Mouse (Mus musculus): ENCODE data around the gene Hoxd4. TPM values are rescaled to one million over a fixed set of nuclear protein-coding genes. Genes with fewer than 3 reads are reported as not detected.

The Hoxd4 gene
- polyA plus RNA-seq, 1 experiment from 2014 or later, result not detected

DNA sequence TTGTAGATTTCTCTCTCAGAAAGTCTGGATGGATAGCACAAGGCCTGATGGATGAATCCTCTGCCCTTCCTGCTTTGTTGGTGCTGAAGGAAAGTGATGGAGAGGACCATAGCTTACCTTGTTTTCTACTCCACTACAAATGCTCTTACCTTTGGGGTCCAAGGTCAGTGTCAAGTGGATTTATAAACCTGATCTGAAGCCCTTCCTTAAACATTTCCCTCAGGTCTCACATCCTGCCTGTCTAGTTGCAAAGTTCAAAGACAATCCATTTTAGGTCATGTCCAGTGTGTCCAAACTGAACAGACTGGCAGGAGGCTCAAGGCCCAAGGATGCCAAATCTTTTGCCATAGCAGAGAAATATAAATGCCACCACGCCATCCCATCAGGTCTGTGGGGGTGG, 40.1 kb downstream of the Hoxd4 start:
- Histone ChIP-seq H3K36me3 (replicated peaks) (no peaks in the 10 kb centered on the region), H3K4me1 (peaks cover 23% of the 10 kb centered on the region), H3K4me3 (no peak overlapping the region), H3K27ac (replicated peaks) (no peak overlapping the region), H3K9me3 (no peaks in the 10 kb centered on the region), H3K27me3 (replicated peaks; ENCODE audit: low read depth, poor library complexity, severe bottlenecking) (peaks cover 100% of the 10 kb centered on the region)
- DNase-seq (ENCODE audit: low spot score), result no peak
- WGBS, result 64% methylated on average over 1 of the region's 1 CpGs

DNA sequence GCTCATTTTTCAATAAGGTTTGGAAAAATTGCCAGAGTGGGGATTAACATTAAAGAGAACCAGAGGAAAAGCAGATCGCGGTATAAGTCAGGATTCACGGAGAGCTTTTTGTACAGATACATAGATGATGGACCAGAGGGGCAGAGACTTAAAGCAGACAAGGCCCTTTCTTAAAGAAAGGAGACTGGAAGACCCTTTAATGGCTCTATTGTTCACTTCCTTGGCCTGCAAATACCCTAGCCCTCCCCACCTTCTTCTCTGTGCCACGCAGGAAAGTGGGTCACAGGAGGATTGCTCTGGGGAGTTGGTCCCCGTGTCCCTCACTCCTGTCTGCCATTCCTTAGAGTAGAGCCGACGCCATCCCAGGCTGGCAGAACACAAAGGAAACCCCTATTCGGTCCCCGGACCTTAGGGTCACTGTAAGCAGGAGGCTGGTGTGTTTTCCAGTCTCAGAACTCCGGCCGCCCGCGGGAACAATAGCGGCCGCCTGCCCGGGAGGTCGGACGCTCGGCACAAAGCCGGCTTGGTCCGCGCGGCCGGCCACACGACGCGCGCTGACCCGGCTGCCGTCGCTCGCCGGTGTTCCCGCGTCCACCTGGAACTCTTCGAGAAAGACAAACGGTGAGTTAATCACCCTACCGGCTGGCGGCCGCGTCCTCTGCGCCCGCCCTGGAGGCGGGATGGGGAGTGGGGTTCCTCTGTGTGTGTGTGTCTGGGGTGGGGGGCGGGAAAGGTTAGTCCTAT, 40.9 kb downstream of the Hoxd4 start:
- Histone ChIP-seq H3K4me3 (peak overlapping the region; percentile 44), H3K4me1 (peaks cover 21% of the 10 kb centered on the region), H3K27me3 (replicated peaks; ENCODE audit: low read depth, poor library complexity, severe bottlenecking) (peaks cover 100% of the 10 kb centered on the region), H3K27ac (replicated peaks) (peak overlapping the region; percentile 55), H3K9me3 (no peaks in the 10 kb centered on the region), H3K36me3 (replicated peaks) (no peaks in the 10 kb centered on the region)
- WGBS, result 1% methylated on average over 45 of the region's 45 CpGs
- DNase-seq (ENCODE audit: low spot score), result peak; percentile 60

DNA sequence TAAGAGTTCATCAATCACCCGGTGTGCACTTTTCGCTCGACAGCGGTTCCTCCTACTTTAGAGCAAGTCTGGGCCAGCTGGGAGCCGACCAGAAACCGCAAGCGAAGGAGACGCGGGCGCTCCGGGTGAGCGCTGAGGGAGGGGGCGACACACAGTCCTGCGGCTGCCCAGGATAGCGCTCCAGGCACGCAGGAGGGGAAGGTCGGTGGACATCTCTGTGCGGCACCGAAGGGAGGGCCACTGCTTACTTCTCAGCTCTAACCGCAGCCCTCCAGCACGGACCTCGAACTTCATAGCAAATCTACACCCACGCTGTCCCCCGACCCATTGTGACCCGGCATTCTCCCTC, 41.4 kb downstream of the Hoxd4 start:
- Histone ChIP-seq H3K4me3 (peak overlapping the region; percentile 44), H3K4me1 (peaks cover 21% of the 10 kb centered on the region), H3K27me3 (replicated peaks; ENCODE audit: low read depth, poor library complexity, severe bottlenecking) (peaks cover 100% of the 10 kb centered on the region), H3K27ac (replicated peaks) (peak overlapping the region; percentile 55; the same call in 1 of the 2 replicates), H3K9me3 (no peaks in the 10 kb centered on the region), H3K36me3 (replicated peaks) (no peaks in the 10 kb centered on the region)
- under 1% methylated on average over 25 of the region's 25 CpGs for WGBS
- peak; percentile 59 for DNase-seq (ENCODE audit: low spot score)

DNA sequence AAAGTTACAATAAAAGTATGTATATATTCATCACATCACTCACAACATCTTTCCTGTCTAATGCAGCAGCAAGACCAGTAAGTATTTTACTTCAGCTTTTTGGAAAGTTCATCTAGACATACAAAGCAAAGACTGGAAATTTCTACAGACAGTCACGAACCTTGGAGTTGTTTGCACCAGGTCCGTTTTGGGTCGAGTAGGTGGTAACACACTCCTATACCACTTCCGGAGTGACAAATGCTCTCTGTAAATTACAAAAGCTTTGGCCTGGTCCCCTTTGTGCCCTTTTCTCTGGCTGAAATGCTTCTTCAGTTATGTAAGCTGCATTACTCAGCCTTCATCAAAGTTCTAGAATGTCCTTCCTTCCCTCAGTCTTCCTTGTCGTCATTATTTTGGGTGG, 42.0 kb downstream of the Hoxd4 start:
- Histone ChIP-seq H3K4me3 (no peak overlapping the region), H3K36me3 (replicated peaks) (no peaks in the 10 kb centered on the region), H3K9me3 (no peaks in the 10 kb centered on the region), H3K4me1 (peaks cover 21% of the 10 kb centered on the region), H3K27ac (replicated peaks) (no peak overlapping the region), H3K27me3 (replicated peaks; ENCODE audit: low read depth, poor library complexity, severe bottlenecking) (peaks cover 100% of the 10 kb centered on the region)
- WGBS, result 15% methylated on average over 5 of the region's 5 CpGs
- DNase-seq (ENCODE audit: low spot score), result no peak

DNA sequence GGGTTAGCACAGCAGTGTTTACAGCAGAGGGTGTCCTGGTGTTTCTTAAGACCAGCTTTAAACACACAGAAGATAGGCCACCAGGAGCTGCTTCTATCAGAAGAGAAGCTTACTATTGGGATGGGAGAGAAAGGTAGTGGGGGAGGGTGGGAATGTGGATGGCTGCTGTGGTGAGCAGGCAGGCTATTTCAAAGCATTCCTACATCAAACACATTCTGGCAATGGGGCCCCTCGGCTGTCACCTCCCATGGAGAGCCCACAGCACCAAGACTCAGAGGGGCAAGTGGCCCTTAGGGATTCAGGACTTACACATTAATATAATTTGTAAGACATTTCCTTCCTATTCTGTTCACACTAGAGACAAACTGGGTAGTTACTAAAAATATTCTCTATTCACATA, 48.4 kb downstream of the Hoxd4 start:
- H3K27ac ChIP-seq (replicated peaks), result no peak overlapping the region
- peak; percentile 14 for DNase-seq (ENCODE audit: low spot score)
- peaks cover 22% of the 10 kb centered on the region for H3K4me1 ChIP-seq
- H3K27me3 ChIP-seq (replicated peaks; ENCODE audit: low read depth, poor library complexity, severe bottlenecking), result peaks cover 99% of the 10 kb centered on the region
- no peak overlapping the region for H3K4me3 ChIP-seq
- WGBS, result 3% methylated on average over 1 of the region's 1 CpGs
- no peaks in the 10 kb centered on the region for H3K9me3 ChIP-seq
- no peaks in the 10 kb centered on the region for H3K36me3 ChIP-seq (replicated peaks)

DNA sequence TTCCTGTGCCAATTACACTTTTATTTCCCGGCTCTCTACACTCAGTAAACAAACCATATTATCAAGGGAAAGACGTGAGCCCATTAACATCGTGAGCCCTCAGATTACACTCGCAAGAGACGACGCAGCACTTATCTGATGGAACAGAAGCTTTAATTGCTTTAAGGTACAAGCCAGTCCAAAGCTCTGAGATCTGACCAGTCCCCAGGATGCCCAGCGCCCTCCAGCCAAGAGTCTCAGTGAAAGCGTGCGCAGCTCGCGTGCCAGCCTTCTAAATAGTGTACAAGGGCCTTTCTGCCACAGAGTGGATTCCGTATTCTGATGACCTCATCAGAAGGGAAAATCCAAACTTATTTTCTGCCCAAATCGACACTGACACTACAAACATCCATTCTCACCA, 50.2 kb downstream of the Hoxd4 start:
- Histone ChIP-seq H3K27me3 (replicated peaks; ENCODE audit: low read depth, poor library complexity, severe bottlenecking) (peaks cover 99% of the 10 kb centered on the region), H3K4me1 (peaks cover 22% of the 10 kb centered on the region), H3K27ac (replicated peaks) (no peak overlapping the region), H3K36me3 (replicated peaks) (no peaks in the 10 kb centered on the region), H3K4me3 (peak overlapping the region; percentile 63; the same call in 1 of the 2 replicates), H3K9me3 (no peaks in the 10 kb centered on the region)
- 4% methylated on average over 13 of the region's 13 CpGs for WGBS
- DNase-seq (ENCODE audit: low spot score), result peak; percentile 23

DNA sequence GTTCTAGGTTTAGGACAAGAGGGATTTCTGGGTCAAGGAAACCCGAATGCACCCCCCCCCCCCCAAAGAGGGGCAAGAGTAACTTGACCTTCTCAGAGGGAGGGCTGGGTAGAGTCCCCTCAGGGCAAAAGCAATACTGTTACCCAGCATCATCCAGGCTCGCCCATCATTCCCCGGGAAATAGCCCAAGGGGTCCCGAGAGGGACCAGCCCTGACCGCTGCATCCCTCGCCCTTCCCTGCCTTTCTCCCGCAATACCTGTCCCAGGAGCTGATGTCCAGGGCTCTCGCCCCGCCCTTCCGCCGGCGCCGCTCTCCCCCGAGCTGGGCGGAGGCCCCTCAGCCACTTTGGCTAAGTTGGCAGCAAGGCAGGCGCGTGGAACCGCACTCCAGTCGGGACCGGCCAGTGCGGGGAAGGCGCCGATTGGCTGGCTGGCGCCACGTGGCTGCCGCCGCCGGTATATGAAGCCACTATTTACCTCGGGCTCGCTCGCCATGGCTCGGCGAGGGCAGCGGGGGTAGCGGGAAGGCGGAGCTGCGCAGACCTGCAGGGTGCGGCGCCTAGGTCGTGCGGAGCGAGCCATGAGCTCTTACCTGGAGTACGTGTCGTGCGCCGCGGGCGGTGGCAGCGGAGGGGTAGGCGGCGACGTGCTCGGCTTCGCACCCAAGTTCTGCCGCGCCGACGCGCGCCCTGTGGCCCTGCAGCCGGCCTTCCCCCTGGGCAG, 51.0 kb downstream of the Hoxd4 start, which contains the start of gene Hoxd1:
Hoxd1 (plus strand) TSS at position 459 of the 723 bp plus-strand sequence.
- Histone ChIP-seq H3K9me3 (no peaks in the 10 kb centered on the region), H3K27me3 (replicated peaks; ENCODE audit: low read depth, poor library complexity, severe bottlenecking) (peaks cover 99% of the 10 kb centered on the region)
- under 1% methylated on average over 61 of the region's 61 CpGs for WGBS

DNA sequence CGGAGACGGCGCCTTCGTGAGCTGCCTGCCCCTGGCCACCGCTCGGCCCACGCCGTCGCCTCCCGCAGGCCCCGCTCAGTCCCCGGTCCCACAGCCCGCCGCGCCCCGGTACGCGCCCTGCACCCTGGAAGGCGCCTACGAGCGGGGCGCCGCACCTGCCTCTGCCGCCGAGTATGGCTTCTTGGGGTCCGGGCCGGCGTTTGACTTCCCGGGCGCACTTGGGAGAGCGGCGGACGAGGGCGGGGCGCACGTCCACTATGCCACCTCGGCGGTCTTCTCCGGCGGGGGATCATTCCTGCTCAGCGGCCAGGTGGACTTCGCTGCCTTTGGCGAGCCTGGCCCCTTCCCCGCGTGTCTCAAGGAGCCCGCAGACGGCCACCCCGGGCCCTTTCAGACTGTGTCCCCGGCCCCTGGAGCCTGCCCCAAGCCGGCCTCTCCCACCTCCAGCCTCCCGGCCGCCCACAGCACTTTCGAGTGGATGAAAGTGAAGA, 51.6 kb downstream of the Hoxd4 start:
- DNase-seq (ENCODE audit: low spot score), result no peak
- peaks cover 22% of the 10 kb centered on the region for H3K4me1 ChIP-seq
- no peaks in the 10 kb centered on the region for H3K36me3 ChIP-seq (replicated peaks)
- H3K27ac ChIP-seq (replicated peaks), result peak overlapping the region; percentile 40; the same call in 1 of the 2 replicates
- peak overlapping the region; percentile 63 for H3K4me3 ChIP-seq
- 2% methylated on average over 53 of the region's 53 CpGs for WGBS
- no peaks in the 10 kb centered on the region for H3K9me3 ChIP-seq
- H3K27me3 ChIP-seq (replicated peaks; ENCODE audit: low read depth, poor library complexity, severe bottlenecking), result peaks cover 99% of the 10 kb centered on the region

More for the DNA sequence above, 51.0 kb downstream of the Hoxd4 start, which contains the start of gene Hoxd1:
- peak; percentile 83 for DNase-seq (ENCODE audit: low spot score)
- peak within 1 kb of the TSS; percentile 40; the same call in 1 of the 2 replicates for H3K27ac ChIP-seq (replicated peaks)
- no peaks in the 10 kb centered on the region for H3K36me3 ChIP-seq (replicated peaks)
- peaks cover 22% of the 10 kb centered on the region for H3K4me1 ChIP-seq
- H3K4me3 ChIP-seq, result peak within 1 kb of the TSS; percentile 63

DNA sequence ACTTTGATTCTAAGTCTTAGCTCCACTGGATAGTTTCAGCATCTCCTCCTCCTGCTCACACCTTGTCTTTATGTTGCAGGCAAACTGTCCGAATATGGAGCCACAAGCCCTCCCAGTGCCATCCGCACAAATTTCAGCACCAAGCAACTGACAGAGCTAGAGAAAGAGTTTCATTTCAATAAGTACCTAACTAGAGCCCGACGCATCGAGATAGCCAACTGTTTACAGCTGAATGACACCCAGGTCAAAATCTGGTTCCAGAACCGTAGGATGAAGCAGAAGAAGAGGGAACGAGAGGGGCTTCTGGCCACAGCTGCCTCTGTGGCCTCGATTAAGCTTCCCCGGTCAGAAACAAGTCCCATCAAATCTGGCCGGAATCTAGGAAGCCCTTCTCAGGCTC, 52.2 kb downstream of the Hoxd4 start:
- DNase-seq (ENCODE audit: low spot score), result no peak
- Histone ChIP-seq H3K9me3 (no peaks in the 10 kb centered on the region), H3K27me3 (replicated peaks; ENCODE audit: low read depth, poor library complexity, severe bottlenecking) (peaks cover 100% of the 10 kb centered on the region), H3K27ac (replicated peaks) (no peak overlapping the region), H3K4me3 (no peak overlapping the region), H3K36me3 (replicated peaks) (no peaks in the 10 kb centered on the region), H3K4me1 (peaks cover 22% of the 10 kb centered on the region)
- WGBS, result 52% methylated on average over 10 of the region's 10 CpGs

DNA sequence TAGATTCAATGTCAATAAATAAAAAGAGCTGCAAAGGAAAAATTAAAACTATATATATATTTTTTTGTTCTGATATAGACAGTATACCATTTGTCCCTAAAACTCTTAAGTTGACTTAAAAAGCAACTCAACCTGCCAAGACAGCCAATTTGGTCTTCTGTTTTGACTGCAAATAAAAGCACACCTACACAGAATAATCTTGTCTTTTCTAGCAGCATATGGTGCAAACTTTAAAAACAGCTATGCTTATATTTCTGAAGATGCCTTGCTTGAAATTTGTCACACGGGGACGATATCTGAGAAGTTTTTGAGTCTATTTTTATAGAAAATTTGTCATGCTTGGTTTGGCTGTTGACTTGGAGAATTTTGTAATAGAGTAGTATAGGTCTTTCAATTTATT, 62.6 kb downstream of the Hoxd4 start:
- no peak overlapping the region for H3K4me3 ChIP-seq
- H3K27ac ChIP-seq (replicated peaks), result no peak overlapping the region
- H3K36me3 ChIP-seq (replicated peaks), result no peaks in the 10 kb centered on the region
- H3K9me3 ChIP-seq, result no peaks in the 10 kb centered on the region
- no peak for DNase-seq (ENCODE audit: low spot score)
- WGBS, result 89% methylated on average over 2 of the region's 2 CpGs
- peaks cover 38% of the 10 kb centered on the region for H3K27me3 ChIP-seq (replicated peaks; ENCODE audit: low read depth, poor library complexity, severe bottlenecking)
- no peaks in the 10 kb centered on the region for H3K4me1 ChIP-seq

DNA sequence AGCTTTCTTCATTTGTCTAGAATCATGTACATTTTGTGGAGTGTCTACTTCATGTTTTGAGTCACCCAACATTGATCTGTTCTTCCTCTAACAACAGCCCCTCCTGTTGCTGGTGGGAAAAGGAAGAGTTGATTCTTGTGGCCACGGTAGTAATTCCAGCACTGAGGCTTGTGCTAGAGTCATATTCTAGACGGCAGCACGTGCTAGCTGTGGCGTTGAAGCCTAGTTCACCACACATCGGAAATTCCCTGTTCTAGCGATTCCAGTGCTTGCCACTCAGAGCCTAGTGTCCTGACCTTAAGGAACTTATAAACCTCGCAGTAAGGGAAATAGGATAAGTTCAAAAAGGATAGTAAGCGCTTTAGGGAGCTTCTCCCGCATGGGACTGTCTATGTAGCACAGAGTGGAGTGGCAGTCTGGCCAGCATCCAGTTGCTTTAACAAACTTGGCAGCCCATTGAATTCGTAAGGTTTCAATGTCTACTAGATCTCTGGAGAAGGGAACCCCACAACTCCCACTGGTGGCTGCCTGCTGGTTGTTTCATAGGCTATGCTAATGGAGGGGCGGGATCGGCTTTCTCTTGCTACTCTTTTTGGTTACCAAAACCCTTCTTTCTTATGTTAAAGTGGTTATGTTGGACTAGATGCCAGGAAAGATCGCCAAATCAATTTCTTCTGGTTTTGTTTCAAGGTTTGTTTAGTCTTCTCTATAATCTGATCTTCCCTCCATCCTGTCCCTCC, 66.0 kb downstream of the Hoxd4 start:
- Histone ChIP-seq H3K27me3 (replicated peaks; ENCODE audit: low read depth, poor library complexity, severe bottlenecking) (peaks cover 23% of the 10 kb centered on the region), H3K4me3 (no peak overlapping the region), H3K4me1 (no peaks in the 10 kb centered on the region), H3K9me3 (no peaks in the 10 kb centered on the region), H3K27ac (replicated peaks) (no peak overlapping the region), H3K36me3 (replicated peaks) (no peaks in the 10 kb centered on the region)
- no peak for DNase-seq (ENCODE audit: low spot score)
- 68% methylated on average over 13 of the region's 13 CpGs for WGBS

Measured in embryonic facial prominence, embryonic 10.5 days (tissue).